Comparison of ENCODE assay signal across 19 mouse cellular contexts in the genomic region with DNA sequence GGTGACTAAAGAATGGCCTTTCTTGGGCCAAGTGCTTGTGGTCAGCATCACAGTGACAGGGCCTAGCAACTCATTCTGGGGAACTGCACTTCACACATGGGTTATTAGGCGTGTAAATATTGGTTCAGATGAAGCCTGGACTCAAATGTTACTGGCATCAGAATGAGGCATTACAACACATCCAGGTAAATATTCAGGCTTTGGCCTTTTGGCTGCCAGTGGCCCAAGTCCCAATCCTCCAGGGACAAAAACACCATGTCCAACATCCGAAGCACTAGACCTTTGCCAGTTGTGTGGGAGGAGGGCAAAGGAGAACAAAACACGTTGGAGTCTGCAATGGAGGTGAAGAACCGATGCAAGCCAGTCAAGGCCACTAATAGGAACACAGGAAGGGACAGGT.
"Had no signal": no experiment of that assay in that cellular context is flagged by ENCODE, and none has a peak within 500 bp of the region (broad histone marks: within the 10 kb centered on the region; RNA-seq: fewer than 3 reads in every experiment).

No protein-coding gene starts in this region.

- H3K4me3 ChIP-seq: midbrain, embryonic 10.5 days; midbrain, embryonic 12.5 days; myocyte; neural tube, embryonic 13.5 days; neural tube, embryonic 15.5 days had no signal

- H3K9ac ChIP-seq: lung, embryonic 14.5 days; midbrain, embryonic 12.5 days; neural tube, embryonic 13.5 days; neural tube, embryonic 15.5 days had no signal

- H3K9me3 ChIP-seq: midbrain, embryonic 10.5 days; midbrain, embryonic 12.5 days; neural tube, embryonic 13.5 days; neural tube, embryonic 15.5 days had no signal

- H3K27me3 ChIP-seq: midbrain, embryonic 12.5 days; neural tube, embryonic 13.5 days; neural tube, embryonic 15.5 days had no signal

- ATAC-seq: midbrain, embryonic 16.5 days had no signal

- H3K27ac ChIP-seq: midbrain, embryonic 10.5 days; midbrain, embryonic 12.5 days; neural tube, embryonic 13.5 days; neural tube, embryonic 15.5 days had no signal

- H3K4me2 ChIP-seq: lung, embryonic 14.5 days; midbrain, embryonic 12.5 days; neural tube, embryonic 13.5 days; neural tube, embryonic 15.5 days had no signal

- DNase-seq: lung, adult 18-20 months; lung, embryonic 14.5 days; lung, postnatal 10 days; lung, postnatal 4 days; midbrain, embryonic 14.5 days; retina, postnatal 1 day; right cerebral cortex, adult 18-20 months; right cerebral cortex, postnatal 25 days; right cerebral cortex, postnatal 4 days; spleen, adult 18-20 months; thymus, adult 2 months; thymus, postnatal 25 days; thymus, postnatal 4 days had no signal

- H3K36me3 ChIP-seq: midbrain, embryonic 10.5 days; midbrain, embryonic 12.5 days; neural tube, embryonic 13.5 days; neural tube, embryonic 15.5 days had no signal
